Mouse (Mus musculus): ENCODE measurements around the gene Lamtor1. TPM values are rescaled to one million over a fixed set of nuclear protein-coding genes. Genes with fewer than 3 reads are reported as not detected.

The Lamtor1 gene
- polyA plus RNA-seq, 1 experiment from 2014 or later, result 134 TPM

GRCm38 (mm10) chr7:101954163-101954562 is 48.5 kb downstream of the Lamtor1 start:
- H3K4me1 ChIP-seq (ENCODE audit: control insufficient read depth, insufficient read depth, low read length), result no peaks in the 10 kb centered on the region
- no peak overlapping the region for H3K4me2 ChIP-seq (ENCODE audit: low read depth)
- no peak for ATAC-seq (ENCODE audit: insufficient read depth, low FRiP score, low TSS enrichment)
- H3K9ac ChIP-seq (ENCODE audit: low read length), result no peak overlapping the region
- H3K36me3 ChIP-seq (ENCODE audit: control insufficient read depth, insufficient read depth, low read length), result no peaks in the 10 kb centered on the region
- H3K27ac ChIP-seq (ENCODE audit: low read depth, low read length), result no peak overlapping the region
- no peak for DNase-seq (ENCODE audit: low spot score)
- no peak overlapping the region for H3K4me3 ChIP-seq (ENCODE audit: low read depth, low read length)
- no peaks in the 10 kb centered on the region for H3K9me3 ChIP-seq (ENCODE audit: control insufficient read depth, low read length)
- WGBS, result 94% methylated on average over 2 of the region's 2 CpGs
- H3K27me3 ChIP-seq (ENCODE audit: control insufficient read depth, insufficient read depth, low read length), result no peaks in the 10 kb centered on the region

GRCm38 (mm10) chr7:101955276-101955675 is 49.6 kb downstream of the Lamtor1 start:
- no peak for ATAC-seq (ENCODE audit: insufficient read depth, low FRiP score, low TSS enrichment)

GRCm38 (mm10) chr7:101955862-101956261 is 50.2 kb downstream of the Lamtor1 start:
- no peak overlapping the region for H3K4me3 ChIP-seq (ENCODE audit: low read depth, low read length)
- H3K27ac ChIP-seq (ENCODE audit: low read depth, low read length), result no peak overlapping the region
- no peak overlapping the region for H3K9ac ChIP-seq (ENCODE audit: low read length)
- no peaks in the 10 kb centered on the region for H3K4me1 ChIP-seq (ENCODE audit: control insufficient read depth, insufficient read depth, low read length)
- H3K36me3 ChIP-seq (ENCODE audit: control insufficient read depth, insufficient read depth, low read length), result no peaks in the 10 kb centered on the region
- no peaks in the 10 kb centered on the region for H3K27me3 ChIP-seq (ENCODE audit: control insufficient read depth, insufficient read depth, low read length)
- no peaks in the 10 kb centered on the region for H3K9me3 ChIP-seq (ENCODE audit: control insufficient read depth, low read length)
- 70% methylated on average over 4 of the region's 4 CpGs for WGBS
- DNase-seq (ENCODE audit: low spot score) (no peak), ATAC-seq (ENCODE audit: insufficient read depth, low FRiP score, low TSS enrichment) (no peak)
- H3K4me2 ChIP-seq (ENCODE audit: low read depth), result no peak overlapping the region

More at GRCm38 (mm10) chr7:101955276-101955675, 49.6 kb downstream of the Lamtor1 start:
- no peaks in the 10 kb centered on the region for H3K27me3 ChIP-seq (ENCODE audit: control insufficient read depth, insufficient read depth, low read length)
- H3K27ac ChIP-seq (ENCODE audit: low read depth, low read length), result no peak overlapping the region
- no peaks in the 10 kb centered on the region for H3K9me3 ChIP-seq (ENCODE audit: control insufficient read depth, low read length)
- WGBS, result 93% methylated on average over 2 of the region's 2 CpGs
- no peaks in the 10 kb centered on the region for H3K36me3 ChIP-seq (ENCODE audit: control insufficient read depth, insufficient read depth, low read length)
- no peak overlapping the region for H3K4me2 ChIP-seq (ENCODE audit: low read depth)
- no peaks in the 10 kb centered on the region for H3K4me1 ChIP-seq (ENCODE audit: control insufficient read depth, insufficient read depth, low read length)
- no peak overlapping the region for H3K9ac ChIP-seq (ENCODE audit: low read length)
- no peak for DNase-seq (ENCODE audit: low spot score)
- no peak overlapping the region for H3K4me3 ChIP-seq (ENCODE audit: low read depth, low read length)

- no peak for DNase-seq (ENCODE audit: low spot score)
- H3K36me3 ChIP-seq (ENCODE audit: control insufficient read depth, insufficient read depth, low read length), result no peaks in the 10 kb centered on the region
- H3K9me3 ChIP-seq (ENCODE audit: control insufficient read depth, low read length), result no peaks in the 10 kb centered on the region
- H3K4me1 ChIP-seq (ENCODE audit: control insufficient read depth, insufficient read depth, low read length), result no peaks in the 10 kb centered on the region
- WGBS, result 94% methylated on average over 1 of the region's 1 CpGs
- H3K27me3 ChIP-seq (ENCODE audit: control insufficient read depth, insufficient read depth, low read length), result no peaks in the 10 kb centered on the region
- no peak overlapping the region for H3K4me3 ChIP-seq (ENCODE audit: low read depth, low read length)
- H3K27ac ChIP-seq (ENCODE audit: low read depth, low read length), result no peak overlapping the region
- no peak overlapping the region for H3K4me2 ChIP-seq (ENCODE audit: low read depth)
- H3K9ac ChIP-seq (ENCODE audit: low read length), result no peak overlapping the region
- no peak for ATAC-seq (ENCODE audit: insufficient read depth, low FRiP score, low TSS enrichment)
Observed at GRCm38 (mm10) chr7:101956481-101956880, 50.8 kb downstream of the Lamtor1 start.

GRCm38 (mm10) chr7:101956911-101957310 is 51.2 kb downstream of the Lamtor1 start:
- H3K4me1 ChIP-seq (ENCODE audit: control insufficient read depth, insufficient read depth, low read length), result no peaks in the 10 kb centered on the region
- WGBS, result 91% methylated on average over 5 of the region's 5 CpGs
- no peak overlapping the region for H3K4me3 ChIP-seq (ENCODE audit: low read depth, low read length)
- H3K9ac ChIP-seq (ENCODE audit: low read length), result no peak overlapping the region
- no peaks in the 10 kb centered on the region for H3K36me3 ChIP-seq (ENCODE audit: control insufficient read depth, insufficient read depth, low read length)
- no peak for ATAC-seq (ENCODE audit: insufficient read depth, low FRiP score, low TSS enrichment)
- H3K4me2 ChIP-seq (ENCODE audit: low read depth), result no peak overlapping the region
- H3K27ac ChIP-seq (ENCODE audit: low read depth, low read length), result no peak overlapping the region
- DNase-seq (ENCODE audit: low spot score), result no peak
- no peaks in the 10 kb centered on the region for H3K27me3 ChIP-seq (ENCODE audit: control insufficient read depth, insufficient read depth, low read length)
- no peaks in the 10 kb centered on the region for H3K9me3 ChIP-seq (ENCODE audit: control insufficient read depth, low read length)

GRCm38 (mm10) chr7:101962829-101963228 is 57.1 kb downstream of the Lamtor1 start:
- Histone ChIP-seq H3K36me3 (ENCODE audit: control insufficient read depth, insufficient read depth, low read length) (no peaks in the 10 kb centered on the region), H3K4me1 (ENCODE audit: control insufficient read depth, insufficient read depth, low read length) (no peaks in the 10 kb centered on the region), H3K27me3 (ENCODE audit: control insufficient read depth, insufficient read depth, low read length) (no peaks in the 10 kb centered on the region), H3K9ac (ENCODE audit: low read length) (no peak overlapping the region), H3K9me3 (ENCODE audit: control insufficient read depth, low read length) (no peaks in the 10 kb centered on the region), H3K27ac (ENCODE audit: low read depth, low read length) (no peak overlapping the region), H3K4me2 (ENCODE audit: low read depth) (no peak overlapping the region), H3K4me3 (ENCODE audit: low read depth, low read length) (no peak overlapping the region)
- ATAC-seq (ENCODE audit: insufficient read depth, low FRiP score, low TSS enrichment) (no peak), DNase-seq (ENCODE audit: low spot score) (no peak)
- 92% methylated on average over 2 of the region's 2 CpGs for WGBS

- ATAC-seq (ENCODE audit: insufficient read depth, low FRiP score, low TSS enrichment) (no peak), DNase-seq (ENCODE audit: low spot score) (no peak)
- H3K27me3 ChIP-seq (ENCODE audit: control insufficient read depth, insufficient read depth, low read length), result no peaks in the 10 kb centered on the region
- peaks cover under 1% of the 10 kb centered on the region; the same call in 1 of the 2 replicates for H3K4me1 ChIP-seq (ENCODE audit: control insufficient read depth, insufficient read depth, low read length)
- no peak overlapping the region for H3K4me2 ChIP-seq (ENCODE audit: low read depth)
- no peaks in the 10 kb centered on the region for H3K36me3 ChIP-seq (ENCODE audit: control insufficient read depth, insufficient read depth, low read length)
- no peaks in the 10 kb centered on the region for H3K9me3 ChIP-seq (ENCODE audit: control insufficient read depth, low read length)
- no peak overlapping the region for H3K4me3 ChIP-seq (ENCODE audit: low read depth, low read length)
- no peak overlapping the region for H3K27ac ChIP-seq (ENCODE audit: low read depth, low read length)
- H3K9ac ChIP-seq (ENCODE audit: low read length), result no peak overlapping the region
- 95% methylated on average over 2 of the region's 2 CpGs for WGBS
Observed at GRCm38 (mm10) chr7:101963621-101964020, 57.9 kb downstream of the Lamtor1 start.

- H3K27ac ChIP-seq (ENCODE audit: low read depth, low read length), result no peak overlapping the region
- H3K36me3 ChIP-seq (ENCODE audit: control insufficient read depth, insufficient read depth, low read length), result no peaks in the 10 kb centered on the region
- no peaks in the 10 kb centered on the region for H3K9me3 ChIP-seq (ENCODE audit: control insufficient read depth, low read length)
- DNase-seq (ENCODE audit: low spot score) (no peak), ATAC-seq (ENCODE audit: insufficient read depth, low FRiP score, low TSS enrichment) (no peak)
- no peak overlapping the region for H3K9ac ChIP-seq (ENCODE audit: low read length)
- H3K4me2 ChIP-seq (ENCODE audit: low read depth), result no peak overlapping the region
- H3K4me3 ChIP-seq (ENCODE audit: low read depth, low read length), result no peak overlapping the region
- H3K4me1 ChIP-seq (ENCODE audit: control insufficient read depth, insufficient read depth, low read length), result peaks cover 6% of the 10 kb centered on the region
- 86% methylated on average over 4 of the region's 4 CpGs for WGBS
- no peaks in the 10 kb centered on the region for H3K27me3 ChIP-seq (ENCODE audit: control insufficient read depth, insufficient read depth, low read length)
Observed at GRCm38 (mm10) chr7:101964551-101964950, 58.8 kb downstream of the Lamtor1 start.

- no peaks in the 10 kb centered on the region for H3K27me3 ChIP-seq (ENCODE audit: control insufficient read depth, insufficient read depth, low read length)
- WGBS, result 82% methylated on average over 2 of the region's 2 CpGs
- H3K4me2 ChIP-seq (ENCODE audit: low read depth), result no peak overlapping the region
- peaks cover 6% of the 10 kb centered on the region for H3K4me1 ChIP-seq (ENCODE audit: control insufficient read depth, insufficient read depth, low read length)
- no peak for DNase-seq (ENCODE audit: low spot score)
- H3K36me3 ChIP-seq (ENCODE audit: control insufficient read depth, insufficient read depth, low read length), result no peaks in the 10 kb centered on the region
- H3K9me3 ChIP-seq (ENCODE audit: control insufficient read depth, low read length), result no peaks in the 10 kb centered on the region
- no peak overlapping the region for H3K9ac ChIP-seq (ENCODE audit: low read length)
- no peak overlapping the region for H3K4me3 ChIP-seq (ENCODE audit: low read depth, low read length)
- ATAC-seq (ENCODE audit: insufficient read depth, low FRiP score, low TSS enrichment), result no peak
- H3K27ac ChIP-seq (ENCODE audit: low read depth, low read length), result no peak overlapping the region
Observed at GRCm38 (mm10) chr7:101965606-101966005, 59.9 kb downstream of the Lamtor1 start.
